Mouse (Mus musculus) brain, embryonic 14.5 days (tissue): Measurements from ENCODE around the gene Prmt6. TPM values are rescaled to one million over a fixed set of nuclear protein-coding genes. Genes with fewer than 3 reads are reported as not detected.

Experiments used
- DNase-seq: peaks from one replicate; pipeline ENCODE4 v3.0.0-alpha.2; 2011; ENCODE audit warnings: low read depth
- CTCF ChIP-seq: fragments of 200-500 bp; IDR thresholded peaks from 2 replicates; pipeline ENCODE4 v1.5.1; 2012; ENCODE audit warnings: inconsistent platforms, mild to moderate bottlenecking, moderate library complexity, borderline replicate concordance; ENCODE audit not compliant: insufficient read depth, insufficient read length; ENCODE audit errors: extremely low read depth
- POLR2A ChIP-seq: fragments of 200-500 bp; IDR thresholded peaks from 2 replicates; pipeline ENCODE4 v1.6.1; 2012; ENCODE audit warnings: mild to moderate bottlenecking, inconsistent platforms, borderline replicate concordance; ENCODE audit not compliant: poor library complexity, insufficient read depth, insufficient read length, severe bottlenecking; ENCODE audit errors: extremely low read depth
- polyA plus RNA-seq: library from polyadenylated mRNA; depleted of rRNA; stranded (reverse); fragments of >200 nt; gene quantifications from 2 replicates; pipeline ENCODE4 v1.2.3, GENCODE M21; 2012; rRNA removed

Gene Prmt6
- 24.9 and 26.3 TPM in 2 replicates for polyA plus RNA-seq

DNA sequence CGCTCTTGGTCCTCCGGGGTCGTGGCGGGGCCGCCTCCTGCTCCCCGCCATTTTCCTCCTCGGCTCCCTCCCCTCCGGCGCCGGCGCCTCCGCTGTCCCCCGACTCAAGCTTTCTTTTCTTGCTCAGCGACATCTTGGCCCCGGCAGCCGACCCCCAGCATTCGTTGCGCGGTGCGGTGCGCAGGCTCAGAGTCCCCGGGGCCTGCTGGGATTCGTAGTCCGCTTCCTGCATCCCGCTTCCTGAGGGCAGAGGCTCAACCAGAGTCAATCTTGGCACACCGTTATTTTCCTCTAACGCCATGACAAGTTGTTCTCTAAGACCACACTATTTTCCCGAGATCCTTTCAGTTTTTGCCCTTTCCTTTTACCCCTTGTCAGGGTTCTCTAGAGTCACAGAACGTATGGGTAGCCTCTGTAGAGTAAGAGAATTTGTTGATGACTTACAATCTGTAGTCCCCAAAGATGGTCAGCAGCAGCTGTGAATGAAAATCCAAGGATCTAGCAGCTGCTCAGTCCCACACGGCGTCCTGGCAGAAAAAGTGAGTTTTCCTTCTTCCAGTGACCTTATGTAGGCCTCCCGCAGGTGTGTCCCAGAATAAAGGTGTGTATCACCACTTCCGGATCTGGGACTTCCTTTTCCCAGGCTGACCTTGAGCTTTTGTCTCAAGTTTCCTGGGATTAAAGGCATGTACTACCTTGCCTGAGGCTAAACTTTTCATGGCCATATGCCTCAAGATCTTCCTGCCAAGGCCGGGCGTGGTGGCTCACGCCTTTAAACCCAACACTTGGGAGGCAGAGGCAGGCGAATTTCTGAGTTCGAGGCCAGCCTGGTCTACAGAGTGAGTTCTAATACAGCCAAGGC lies at the start of gene Prmt6:
Prmt6 (minus strand) TSS at position 160 of the 862 bp plus-strand sequence.
- peak; percentile 98 for DNase-seq
- TF ChIP-seq POLR2A (peak; percentile 72; the same call in 1 of the 2 replicates), CTCF (no peak)

DNA sequence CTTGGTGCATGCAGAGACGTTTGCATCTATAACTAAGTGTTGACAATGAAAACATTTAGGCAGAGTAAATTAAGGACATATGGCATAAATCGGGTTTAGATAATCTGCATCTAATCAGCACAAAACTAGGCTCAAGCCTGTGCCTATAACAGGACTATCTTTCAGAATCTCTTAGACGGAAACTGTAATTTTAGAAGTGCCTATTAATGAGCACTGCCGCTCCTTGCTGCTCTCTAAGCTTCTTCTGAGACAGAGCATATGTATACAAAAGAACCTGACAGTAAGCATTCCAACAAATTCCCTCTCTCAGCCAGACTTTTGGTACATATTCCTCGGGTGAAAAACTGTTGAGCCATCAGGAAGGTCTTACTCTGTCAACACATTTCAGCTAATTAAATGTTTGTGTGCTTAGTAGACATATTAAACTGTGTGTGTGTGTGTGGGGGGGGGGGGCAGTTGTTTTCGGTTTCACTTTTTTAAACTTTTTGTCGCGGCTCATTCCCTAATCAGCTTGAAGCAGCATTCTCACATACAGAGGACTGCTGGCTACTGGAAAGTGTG lies 39.8 kb upstream of the Prmt6 start:
- peak; percentile 64 for DNase-seq
- TF ChIP-seq POLR2A (no peak), CTCF (no peak)

DNA sequence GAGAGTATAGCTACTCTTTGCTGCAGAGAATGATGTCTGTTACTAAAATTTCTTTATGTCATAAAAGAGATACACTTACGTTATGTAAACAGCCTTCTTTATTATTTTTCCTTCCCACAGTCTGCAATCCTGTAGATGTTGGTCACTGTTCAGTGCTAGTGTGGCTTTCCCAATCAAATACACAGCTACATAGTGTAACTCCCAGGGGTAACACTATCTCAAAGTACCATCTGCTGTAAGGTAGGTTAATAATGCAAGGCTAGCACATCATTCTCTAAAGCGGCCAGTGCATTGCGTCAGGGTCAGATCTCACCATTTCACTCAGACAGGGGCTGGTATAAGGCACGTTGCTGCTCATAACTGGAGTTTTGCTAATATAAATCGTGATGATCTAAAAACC lies 31.9 kb upstream of the Prmt6 start:
- DNase-seq = no peak
- TF ChIP-seq CTCF (no peak), POLR2A (no peak)

DNA sequence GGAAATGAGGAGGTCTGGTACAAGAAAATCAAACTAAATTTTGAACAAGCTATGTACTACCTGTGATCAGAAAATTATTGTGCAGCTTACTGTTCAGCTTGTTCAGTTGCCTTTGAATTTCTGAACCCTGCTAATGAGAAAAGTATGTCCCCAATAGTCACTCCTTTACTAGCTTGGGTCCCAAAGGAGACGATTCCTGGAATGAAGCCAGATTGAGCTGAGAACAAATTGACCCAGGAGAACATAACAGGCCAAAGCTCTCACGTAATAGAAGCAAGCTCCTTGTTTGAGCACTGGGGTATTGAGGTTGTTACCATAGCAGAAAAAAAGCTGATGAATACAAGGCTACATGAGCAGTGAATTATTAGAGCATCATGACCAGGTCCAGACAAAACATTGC lies 17.0 kb upstream of the Prmt6 start:
- DNase-seq = no peak
- no peak for TF ChIP-seq POLR2A
- TF ChIP-seq CTCF = no peak

DNA sequence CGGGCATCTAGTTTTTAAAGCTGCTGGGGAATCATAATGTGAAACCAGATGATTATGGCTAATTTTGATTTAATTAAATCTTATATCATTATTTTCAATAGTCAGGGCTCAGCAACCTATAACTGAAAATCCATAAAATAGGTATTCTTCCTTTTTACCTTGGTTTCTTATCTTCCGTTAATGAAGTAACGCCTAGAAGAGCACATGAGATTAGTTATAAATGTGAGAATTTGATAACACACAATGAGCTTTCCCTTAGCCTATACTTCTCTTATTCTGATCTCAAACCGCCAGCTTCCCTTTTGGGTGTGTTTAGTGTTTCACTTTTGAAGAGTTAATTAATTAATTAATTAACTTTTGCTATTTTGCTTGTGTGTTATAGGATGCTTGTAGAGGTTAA lies 2.3 kb upstream of the Prmt6 start:
- DNase-seq = no peak
- no peak for TF ChIP-seq POLR2A
- TF ChIP-seq CTCF = no peak

DNA sequence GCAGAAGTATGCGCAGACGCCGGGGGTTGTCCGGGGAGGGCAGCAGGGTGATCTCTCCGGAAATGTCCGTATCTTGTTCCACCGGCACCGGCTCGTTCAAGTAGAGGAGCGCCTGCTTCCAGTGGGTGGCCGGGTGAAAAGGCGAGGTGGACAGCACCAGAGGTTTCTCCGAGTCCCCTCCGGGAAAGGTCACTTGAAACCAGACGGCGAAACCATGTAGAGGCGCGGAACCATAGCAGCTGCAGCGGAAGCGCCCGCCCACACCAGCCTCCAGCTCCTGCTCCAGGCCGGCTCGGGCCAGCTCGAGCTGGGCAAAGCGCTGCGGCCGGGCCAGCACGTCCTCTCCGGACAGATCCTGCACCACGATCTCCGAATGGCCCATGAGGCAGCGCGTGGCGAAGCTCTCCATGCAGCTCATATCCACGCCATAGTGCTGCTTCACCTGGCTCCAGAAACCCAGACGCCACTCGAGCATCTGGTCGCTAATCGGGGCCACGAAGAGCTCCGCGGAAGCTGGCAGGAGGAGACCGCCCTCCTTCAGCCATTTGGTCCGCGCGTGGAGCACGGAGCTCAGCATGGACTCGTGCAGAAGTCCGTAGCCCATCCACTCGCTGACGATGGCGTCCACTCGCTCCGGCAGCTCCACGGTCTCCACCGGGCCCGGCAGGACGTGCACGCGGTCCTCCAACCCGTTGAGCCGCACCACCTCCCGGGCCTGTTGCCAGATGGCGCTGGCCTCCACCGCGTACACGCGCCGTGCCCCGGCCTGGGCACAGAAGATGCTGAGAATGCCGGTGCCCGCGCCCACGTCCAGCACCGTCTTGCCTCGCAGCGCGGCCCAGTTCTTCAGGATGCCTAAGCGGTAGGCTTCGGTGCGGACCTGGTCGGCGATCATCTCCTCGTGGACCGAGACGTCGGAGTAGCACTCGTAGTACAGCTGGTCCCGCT lies 633 bp downstream of the Prmt6 start:
- DNase-seq = peak; percentile 83
- TF ChIP-seq POLR2A = no peak
- no peak for TF ChIP-seq CTCF

DNA sequence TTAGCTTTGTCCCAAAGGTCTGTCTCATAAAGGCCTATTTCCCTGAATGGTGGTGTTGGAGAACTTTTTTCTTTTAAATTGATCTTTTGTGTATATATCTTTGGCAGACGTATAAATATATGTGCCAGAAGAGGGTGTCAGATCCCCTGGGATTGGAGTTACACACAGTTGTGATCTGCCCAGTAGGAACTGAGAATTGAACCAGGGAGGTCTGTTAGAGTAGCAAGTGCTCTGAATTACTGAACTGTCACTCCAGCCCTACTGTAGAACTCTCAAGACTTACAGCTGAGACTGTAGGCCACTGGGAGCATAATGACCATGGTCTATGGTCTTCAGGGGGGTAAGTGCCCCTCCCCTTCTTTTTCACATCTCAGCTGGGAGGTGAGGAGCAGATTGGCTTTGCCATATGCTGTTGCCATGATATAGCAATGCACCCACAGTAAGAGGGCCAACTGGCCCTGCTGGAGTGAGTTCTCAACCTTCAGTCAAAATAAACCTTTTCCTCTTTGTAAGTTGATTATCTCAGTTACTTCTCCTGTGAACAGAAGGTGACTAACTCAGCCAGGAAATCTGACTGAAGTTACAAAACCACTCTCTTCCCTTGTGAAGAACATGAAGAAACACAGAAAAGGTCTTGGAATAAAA lies 13.9 kb downstream of the Prmt6 start:
- no peak for TF ChIP-seq CTCF
- TF ChIP-seq POLR2A = no peak
- peak; percentile 80 for DNase-seq

Other genes with a start within 250 kb of the Prmt6 start
- 17.5 and 31.1 TPM in 2 replicates for gene Ntng1, start 107.0 kb downstream of the Prmt6 start, polyA plus RNA-seq